Mouse (Mus musculus) lung, postnatal 25 days (tissue): ENCODE measurements at regions not wholly inside any gene's neighbourhood (a gene's known extent, or its start where the extent isn't known, plus 50 kb on each side); places are given as distances from the start of the nearest gene placed in this dataset.
A peak's percentile ranks its signal among the peaks of the same experiment; 100 is the strongest.
"Not testable (repeated sequence)": the region's sequence is repeated elsewhere in the genome, so short reads cannot be mapped to it uniquely, and the experiment has no call there.

Experiments
- DNase-seq: peaks from one replicate; pipeline ENCODE4 v3.0.0; 2022; ENCODE audit warnings: low spot score

GRCm38 (mm10) chrX:92981141-92981540 lies 305.1 kb upstream of the Arx start:
- no peak for DNase-seq

- no peak for DNase-seq
Measured at GRCm38 (mm10) chrX:93002236-93002976, 283.8 kb upstream of the Arx start.

- DNase-seq = no peak
Measured at GRCm38 (mm10) chrX:93006681-93007080, 279.6 kb upstream of the Arx start.

- no peak for DNase-seq
Measured at GRCm38 (mm10) chrX:93011578-93011977, 274.7 kb upstream of the Arx start.

GRCm38 (mm10) chrX:93016391-93016790 lies 269.9 kb upstream of the Arx start:
- DNase-seq = no peak

GRCm38 (mm10) chrX:93041096-93041495 lies 245.1 kb upstream of the Arx start:
- no peak for DNase-seq

GRCm38 (mm10) chrX:93042736-93043135 lies 243.5 kb upstream of the Arx start:
- DNase-seq = no peak

GRCm38 (mm10) chrX:93048967-93049754 lies 237.1 kb upstream of the Arx start:
- no peak for DNase-seq

- no peak for DNase-seq
Measured at GRCm38 (mm10) chrX:93049755-93050143, 236.5 kb upstream of the Arx start.

GRCm38 (mm10) chrX:93059533-93059932 lies 226.7 kb upstream of the Arx start:
- no peak for DNase-seq

GRCm38 (mm10) chrX:93068884-93069283 lies 217.4 kb upstream of the Arx start:
- DNase-seq = no peak

GRCm38 (mm10) chrX:93069569-93070289 lies 216.5 kb upstream of the Arx start:
- peak; percentile 23 for DNase-seq

- DNase-seq = no peak
Measured at GRCm38 (mm10) chrX:93070290-93070611, 216.0 kb upstream of the Arx start.

- no peak for DNase-seq
Measured at GRCm38 (mm10) chrX:93088976-93089375, 197.3 kb upstream of the Arx start.

GRCm38 (mm10) chrX:93097551-93097950 lies 188.7 kb upstream of the Arx start:
- DNase-seq = no peak

GRCm38 (mm10) chrX:93107930-93108567 lies 178.2 kb upstream of the Arx start:
- DNase-seq = no peak

- DNase-seq = not testable (repeated sequence)
Measured at GRCm38 (mm10) chrX:93154367-93154766, 131.9 kb upstream of the Arx start.

- peak; percentile 24 for DNase-seq
Measured at GRCm38 (mm10) chrX:93159105-93159504, 127.1 kb upstream of the Arx start.

- no peak for DNase-seq
Measured at GRCm38 (mm10) chrX:93160956-93161355, 125.3 kb upstream of the Arx start.
